Mouse (Mus musculus) heart, embryonic 12.5 days (tissue): ENCODE data around the gene Cyp2r1. TPM values are rescaled to one million over a fixed set of nuclear protein-coding genes. Genes with fewer than 3 reads are reported as not detected.

Source experiments
- polyA plus RNA-seq: library from polyadenylated mRNA; unstranded; fragments of >200 nt; fragmentation: Nextera tagmentation; extraction: Ambion mirVana; gene quantifications from 2 replicates; pipeline ENCODE4 v1.2.1, GENCODE M21; 2016

Cyp2r1 gene
- polyA plus RNA-seq, 1 experiment from 2014 or later, result 2.3 TPM

Other genes starting within 250 kb of the Cyp2r1 start
- gene Pde3b, start 147.7 kb downstream of the Cyp2r1 start, polyA plus RNA-seq, result 7.3 and 8.6 TPM in 2 replicates
- gene Calca, start 73.4 kb upstream of the Cyp2r1 start, polyA plus RNA-seq, result 6.5 and 7.4 TPM in 2 replicates
- 0.27 TPM in 1 of 2 replicates, not detected in the other for gene Calcb, start 155.7 kb upstream of the Cyp2r1 start, polyA plus RNA-seq
- gene Insc, start 180.7 kb upstream of the Cyp2r1 start, polyA plus RNA-seq, result 1.5 and 1.9 TPM in 2 replicates